ENCODE assay signal across 9 mouse cellular contexts in genomic region chr11:54093000-54093399, GRCm38 (mm10). TPM values are rescaled to one million over a fixed set of nuclear protein-coding genes. Genes with fewer than 3 reads are reported as not detected.
DNase-seq lines count a peak whose midpoint lies in the region; ATAC-seq and TF ChIP-seq lines count a peak whose summit lies in the region.
"Had no signal": no experiment of that assay in that cellular context is flagged by ENCODE, and none has a peak within 500 bp of the region (broad histone marks: within the 10 kb centered on the region; RNA-seq: fewer than 3 reads in every experiment).

No protein-coding gene starts in this region.

- no peak overlapping the region for H3K27ac ChIP-seq in hindbrain, embryonic 11.5 days (ENCODE audit: low read depth, low read length)
- no peak overlapping the region for H3K27ac ChIP-seq in hindbrain, embryonic 13.5 days
- peak overlapping the region; percentile 93; the same call in 1 of the 2 replicates for H3K27ac ChIP-seq in bone marrow macrophage, adult 2 months (ENCODE audit: insufficient read depth, low read depth, low read length)
- H3K27ac ChIP-seq: liver, embryonic 15.5 days had no signal

- 13% methylated on average over 3 of the region's 3 CpGs for WGBS in hindbrain, embryonic 11.5 days
- 12% methylated on average over 3 of the region's 3 CpGs for WGBS in hindbrain, embryonic 13.5 days

- no peaks in the 10 kb centered on the region for H3K36me3 ChIP-seq in hindbrain, embryonic 11.5 days (ENCODE audit: control insufficient read depth, insufficient read depth, low read length)
- H3K36me3 ChIP-seq in hindbrain, embryonic 13.5 days: no peaks in the 10 kb centered on the region
- no peaks in the 10 kb centered on the region for H3K36me3 ChIP-seq in E14TG2a.4 (ENCODE audit: insufficient read depth, low read length)
- H3K36me3 ChIP-seq: liver, embryonic 15.5 days had no signal

- no peaks in the 10 kb centered on the region for H3K27me3 ChIP-seq in hindbrain, embryonic 11.5 days (ENCODE audit: control insufficient read depth, insufficient read depth, low read length)
- no peaks in the 10 kb centered on the region for H3K27me3 ChIP-seq in hindbrain, embryonic 13.5 days
- H3K27me3 ChIP-seq in E14TG2a.4 (ENCODE audit: insufficient read depth, low read length): peaks cover 3% of the 10 kb centered on the region

- H3K9me3 ChIP-seq in hindbrain, embryonic 11.5 days (ENCODE audit: control insufficient read depth, low read length): no peaks in the 10 kb centered on the region
- no peaks in the 10 kb centered on the region for H3K9me3 ChIP-seq in hindbrain, embryonic 13.5 days
- H3K9me3 ChIP-seq in E14TG2a.4 (ENCODE audit: low read length): no peaks in the 10 kb centered on the region
- H3K9me3 ChIP-seq: liver, embryonic 15.5 days had no signal

- no peak for TF ChIP-seq POLR2A in bone marrow macrophage, adult 2 months (IDR thresholded peaks at IDR 0.05; ENCODE audit: borderline replicate concordance, low read depth, low read length)

- H3K4me2 ChIP-seq in hindbrain, embryonic 11.5 days (replicated peaks; ENCODE audit: low read depth, low read length): no peak overlapping the region
- no peak overlapping the region for H3K4me2 ChIP-seq in hindbrain, embryonic 13.5 days
- H3K4me2 ChIP-seq: liver, embryonic 15.5 days had no signal

- no peaks in the 10 kb centered on the region for H3K4me1 ChIP-seq in hindbrain, embryonic 11.5 days (replicated peaks; ENCODE audit: control insufficient read depth, insufficient read depth, low read length)
- no peaks in the 10 kb centered on the region for H3K4me1 ChIP-seq in hindbrain, embryonic 13.5 days (replicated peaks)
- peaks cover 7% of the 10 kb centered on the region for H3K4me1 ChIP-seq in E14TG2a.4 (replicated peaks; ENCODE audit: low read depth, low read length)
- peaks cover 32% of the 10 kb centered on the region for H3K4me1 ChIP-seq in bone marrow macrophage, adult 2 months (ENCODE audit: control insufficient read depth, insufficient read depth, low read length)

- H3K9ac ChIP-seq in hindbrain, embryonic 11.5 days (ENCODE audit: low read depth, low read length): no peak overlapping the region
- H3K9ac ChIP-seq in hindbrain, embryonic 13.5 days: no peak overlapping the region
- H3K9ac ChIP-seq: liver, embryonic 15.5 days had no signal

- peak; percentile 89 for TF ChIP-seq CTCF in E14TG2a.4 (conservative IDR thresholded peaks at IDR 0.05; ENCODE audit: low read length)
- TF ChIP-seq CTCF in bone marrow macrophage, adult 2 months (IDR thresholded peaks at IDR 0.05; ENCODE audit: low read depth, low read length): peak; percentile 68

- peak; percentile 58 for DNase-seq in hindbrain, embryonic 11.5 days (ENCODE audit: low spot score)
- DNase-seq in gastrocnemius, postnatal 25 days: peak; percentile 65
- DNase-seq in lung, postnatal 36 days: peak; percentile 83
- no peak for DNase-seq in layer of hippocampus, postnatal 14 days (ENCODE audit: low spot score in 2 of 2)
- DNase-seq in left cerebral cortex, adult 8-10 months (ENCODE audit: low spot score in 2 of 2): no peak

- no peak for ATAC-seq in hindbrain, embryonic 11.5 days (ENCODE audit: low FRiP score)
- no peak for ATAC-seq in hindbrain, embryonic 13.5 days (ENCODE audit: low FRiP score)

- no peak overlapping the region for H3K4me3 ChIP-seq in hindbrain, embryonic 11.5 days (ENCODE audit: low read depth, low read length)
- no peak overlapping the region for H3K4me3 ChIP-seq in hindbrain, embryonic 13.5 days
- no peak overlapping the region for H3K4me3 ChIP-seq in E14TG2a.4 (replicated peaks; ENCODE audit: low read length)
- H3K4me3 ChIP-seq in bone marrow macrophage, adult 2 months (ENCODE audit: insufficient read depth, low read length): no peak overlapping the region
- H3K4me3 ChIP-seq: liver, embryonic 15.5 days had no signal

RNA-seq across cellular contexts. Expression of gene P4ha2, which starts 6.9 kb away (rescaled TPM):
- 18.2 and 20.3 TPM in 2 replicates for polyA plus RNA-seq in hindbrain, embryonic 11.5 days (2014; fragmentation: Nextera tagmentation; extraction: Ambion mirVana)
- polyA plus RNA-seq in hindbrain, embryonic 13.5 days (2015; fragmentation: Nextera tagmentation; extraction: Ambion mirVana): 10.9 and 11.3 TPM in 2 replicates
- polyA plus RNA-seq in bone marrow macrophage, adult 2 months (2012; ENCODE audit: insufficient read depth, insufficient read length, missing spikeins): 2.9 and 4.3 TPM in 2 replicates
- total RNA-seq in gastrocnemius, postnatal 25 days (2021): 10 to 100 TPM; 25.6 to 32.3 TPM
- 10 to 100 TPM; 21.1 to 22.4 TPM for total RNA-seq in layer of hippocampus, postnatal 14 days (2021)
- 10 to 100 TPM; 18.1 to 22.4 (median 20.0) TPM for total RNA-seq in left cerebral cortex, adult 8-10 months (2022)

RNA-seq across cellular contexts. Expression of gene Pdlim4, which starts 24.2 kb away (rescaled TPM):
- polyA plus RNA-seq in hindbrain, embryonic 11.5 days (2014; fragmentation: Nextera tagmentation; extraction: Ambion mirVana): 46.4 and 49.3 TPM in 2 replicates
- 30.9 and 31.1 TPM in 2 replicates for polyA plus RNA-seq in hindbrain, embryonic 13.5 days (2015; fragmentation: Nextera tagmentation; extraction: Ambion mirVana)
- polyA plus RNA-seq in bone marrow macrophage, adult 2 months (2012; ENCODE audit: insufficient read depth, insufficient read length, missing spikeins): 69.0 and 75.4 TPM in 2 replicates
- 1 to 10 TPM; 8.6 to 10.0 TPM for total RNA-seq in gastrocnemius, postnatal 25 days (2021)
- 10 to 100 TPM; 17.7 to 17.9 TPM for total RNA-seq in layer of hippocampus, postnatal 14 days (2021)
- 10 to 100 TPM; 13.9 to 20.5 (median 15.7) TPM for total RNA-seq in left cerebral cortex, adult 8-10 months (2022)

Comparison
In these comparisons a context has a peak if more than half of its experiments do, and no peak if none do; other contexts are left out.
1. DNase-seq: peak in hindbrain, embryonic 11.5 days (single experiment), gastrocnemius, postnatal 25 days (single experiment) and lung, postnatal 36 days (single experiment); none in layer of hippocampus, postnatal 14 days (0 of 2) and left cerebral cortex, adult 8-10 months (0 of 2).